Mouse (Mus musculus): ENCODE measurements around the gene Dbn1. TPM values are rescaled to one million over a fixed set of nuclear protein-coding genes. Genes with fewer than 3 reads are reported as not detected.
A peak's percentile ranks its signal among the peaks of the same experiment; 100 is the strongest.

The Dbn1 gene
- polyA plus RNA-seq, 1 experiment from 2014 or later, result 639 TPM

- peak overlapping the region; percentile 85; the same call in 1 of the 2 replicates for H3K9ac ChIP-seq
- H3K27me3 ChIP-seq, result no peaks in the 10 kb centered on the region
- H3K36me3 ChIP-seq (ENCODE audit: poor library complexity, severe bottlenecking), result peaks cover 60% of the 10 kb centered on the region
- no peak overlapping the region for H3K4me3 ChIP-seq
- H3K4me2 ChIP-seq, result peak overlapping the region; percentile 98
- H3K9me3 ChIP-seq (replicated peaks), result no peaks in the 10 kb centered on the region
- H3K27ac ChIP-seq, result 0 out of 2 replicates have a peak overlapping the region, but pooled peaks have one; percentile 48
- no peak for ATAC-seq
- WGBS, result 56% methylated on average over 11 of the region's 11 CpGs
- H3K4me1 ChIP-seq, result peaks cover 74% of the 10 kb centered on the region
Measured at GRCm38 (mm10) chr13:55473961-55474360, 13.9 kb downstream of the Dbn1 start.

GRCm38 (mm10) chr13:55473076-55473831 is 14.7 kb downstream of the Dbn1 start:
- peak overlapping the region; percentile 51 for H3K4me3 ChIP-seq
- peak overlapping the region; percentile 90 for H3K27ac ChIP-seq
- H3K36me3 ChIP-seq (ENCODE audit: poor library complexity, severe bottlenecking), result peaks cover 53% of the 10 kb centered on the region
- no peak for ATAC-seq
- H3K4me1 ChIP-seq, result peaks cover 81% of the 10 kb centered on the region
- H3K9me3 ChIP-seq (replicated peaks), result no peaks in the 10 kb centered on the region
- no peaks in the 10 kb centered on the region for H3K27me3 ChIP-seq
- WGBS, result 22% methylated on average over 18 of the region's 18 CpGs
- H3K9ac ChIP-seq, result peak overlapping the region; percentile 85
- H3K4me2 ChIP-seq, result peak overlapping the region; percentile 98

GRCm38 (mm10) chr13:55472132-55473022 is 15.5 kb downstream of the Dbn1 start:
- peak; percentile 48 for ATAC-seq
- Histone ChIP-seq H3K27ac (peak overlapping the region; percentile 90), H3K4me1 (peaks cover 85% of the 10 kb centered on the region), H3K9me3 (replicated peaks) (no peaks in the 10 kb centered on the region), H3K27me3 (no peaks in the 10 kb centered on the region), H3K4me3 (peak overlapping the region; percentile 51), H3K4me2 (peak overlapping the region; percentile 98), H3K9ac (peak overlapping the region; percentile 85), H3K36me3 (ENCODE audit: poor library complexity, severe bottlenecking) (peaks cover 45% of the 10 kb centered on the region)
- WGBS, result 1% methylated on average over 100 of the region's 103 CpGs

GRCm38 (mm10) chr13:55471819-55472131 is 16.1 kb downstream of the Dbn1 start:
- Histone ChIP-seq H3K9ac (peak overlapping the region; percentile 85), H3K36me3 (ENCODE audit: poor library complexity, severe bottlenecking) (peaks cover 39% of the 10 kb centered on the region), H3K4me1 (peaks cover 91% of the 10 kb centered on the region), H3K27me3 (no peaks in the 10 kb centered on the region), H3K27ac (peak overlapping the region; percentile 90), H3K9me3 (replicated peaks) (no peaks in the 10 kb centered on the region), H3K4me3 (peak overlapping the region; percentile 51), H3K4me2 (peak overlapping the region; percentile 98)
- 0% methylated on average over 26 of the region's 31 CpGs for WGBS
- peak; percentile 23 for ATAC-seq

GRCm38 (mm10) chr13:55471156-55471818 is 16.6 kb downstream of the Dbn1 start:
- Histone ChIP-seq H3K4me2 (peak overlapping the region; percentile 98), H3K27me3 (no peaks in the 10 kb centered on the region), H3K4me3 (peak overlapping the region; percentile 51), H3K9me3 (replicated peaks) (no peaks in the 10 kb centered on the region), H3K36me3 (ENCODE audit: poor library complexity, severe bottlenecking) (peaks cover 34% of the 10 kb centered on the region), H3K4me1 (peaks cover 93% of the 10 kb centered on the region), H3K27ac (peak overlapping the region; percentile 90), H3K9ac (peak overlapping the region; percentile 85)
- WGBS, result under 1% methylated on average over 54 of the region's 54 CpGs
- ATAC-seq, result peak; percentile 62

- peak; percentile 27 for ATAC-seq
- H3K27ac ChIP-seq, result peak overlapping the region; percentile 90
- 20% methylated on average over 9 of the region's 9 CpGs for WGBS
- 0 out of 2 replicates have a peak overlapping the region, but pooled peaks have one; percentile 6 for H3K4me3 ChIP-seq
- H3K4me2 ChIP-seq, result peak overlapping the region; percentile 98
- no peaks in the 10 kb centered on the region for H3K27me3 ChIP-seq
- peaks cover 93% of the 10 kb centered on the region for H3K4me1 ChIP-seq
- H3K36me3 ChIP-seq (ENCODE audit: poor library complexity, severe bottlenecking), result peaks cover 25% of the 10 kb centered on the region
- peak overlapping the region; percentile 85; the same call in 1 of the 2 replicates for H3K9ac ChIP-seq
- H3K9me3 ChIP-seq (replicated peaks), result no peaks in the 10 kb centered on the region
Measured at GRCm38 (mm10) chr13:55470372-55470771, 17.5 kb downstream of the Dbn1 start.

- WGBS, result 27% methylated on average over 13 of the region's 13 CpGs
- Histone ChIP-seq H3K4me1 (peaks cover 88% of the 10 kb centered on the region), H3K27me3 (no peaks in the 10 kb centered on the region), H3K36me3 (ENCODE audit: poor library complexity, severe bottlenecking) (peaks cover 11% of the 10 kb centered on the region), H3K4me3 (no peak overlapping the region), H3K9me3 (replicated peaks) (no peaks in the 10 kb centered on the region), H3K27ac (peak overlapping the region; percentile 90), H3K9ac (peak overlapping the region; percentile 26; the same call in 1 of the 2 replicates), H3K4me2 (0 out of 2 replicates have a peak overlapping the region, but pooled peaks have one; percentile 7)
- no peak for ATAC-seq
Measured at GRCm38 (mm10) chr13:55468851-55469560, 18.9 kb downstream of the Dbn1 start.

- 56% methylated on average over 5 of the region's 5 CpGs for WGBS
- H3K4me1 ChIP-seq, result peaks cover 68% of the 10 kb centered on the region
- no peak for ATAC-seq
Measured at GRCm38 (mm10) chr13:55465830-55466440, 22.0 kb downstream of the Dbn1 start.

GRCm38 (mm10) chr13:55465184-55465583 is 22.7 kb downstream of the Dbn1 start:
- Histone ChIP-seq H3K4me1 (peaks cover 60% of the 10 kb centered on the region), H3K36me3 (ENCODE audit: poor library complexity, severe bottlenecking) (peaks cover 22% of the 10 kb centered on the region), H3K9me3 (replicated peaks) (no peaks in the 10 kb centered on the region), H3K4me2 (peak overlapping the region; percentile 75), H3K4me3 (peak overlapping the region; percentile 68), H3K27ac (peak overlapping the region; percentile 98), H3K27me3 (no peaks in the 10 kb centered on the region), H3K9ac (peak overlapping the region; percentile 89)
- WGBS, result 0% methylated on average over 3 of the region's 3 CpGs
- ATAC-seq, result peak; percentile 7

More at GRCm38 (mm10) chr13:55465830-55466440, 22.0 kb downstream of the Dbn1 start:
- peak overlapping the region; percentile 98 for H3K27ac ChIP-seq
- H3K9ac ChIP-seq, result peak overlapping the region; percentile 89
- H3K36me3 ChIP-seq (ENCODE audit: poor library complexity, severe bottlenecking), result peaks cover 14% of the 10 kb centered on the region
- no peaks in the 10 kb centered on the region for H3K9me3 ChIP-seq (replicated peaks)
- peak overlapping the region; percentile 75 for H3K4me2 ChIP-seq
- H3K27me3 ChIP-seq, result no peaks in the 10 kb centered on the region
- H3K4me3 ChIP-seq, result peak overlapping the region; percentile 68

GRCm38 (mm10) chr13:55464027-55464884 is 23.7 kb downstream of the Dbn1 start, which contains the start of gene Prr7:
Gene Prr7 (plus strand): TSS chr13:55464267.
- WGBS, result under 1% methylated on average over 71 of the region's 84 CpGs
- peaks cover 51% of the 10 kb centered on the region for H3K4me1 ChIP-seq
- peak; percentile 82 for ATAC-seq

More at GRCm38 (mm10) chr13:55464027-55464884, 23.7 kb downstream of the Dbn1 start, which contains the start of gene Prr7:
- H3K27ac ChIP-seq, result peak within 1 kb of the TSS; percentile 98
- H3K4me3 ChIP-seq, result peak within 1 kb of the TSS; percentile 68
- no peaks in the 10 kb centered on the region for H3K27me3 ChIP-seq
- H3K4me2 ChIP-seq, result peak within 1 kb of the TSS; percentile 75
- no peaks in the 10 kb centered on the region for H3K9me3 ChIP-seq (replicated peaks)
- peak within 1 kb of the TSS; percentile 89 for H3K9ac ChIP-seq
- peaks cover 31% of the 10 kb centered on the region for H3K36me3 ChIP-seq (ENCODE audit: poor library complexity, severe bottlenecking)
